Mouse (Mus musculus) testis, adult 2 months (tissue): Measurements from ENCODE around the gene Gm20388.

ENCODE experiments used
- CTCF ChIP-seq: fragments of 200-500 bp; IDR thresholded peaks from 2 replicates; pipeline ENCODE4 v1.5.1; 2012; ENCODE audit warnings: low read depth, mild to moderate bottlenecking, inconsistent platforms, low read length, moderate library complexity; ENCODE audit not compliant: control insufficient read depth, insufficient read depth, insufficient replicate concordance
- POLR2A ChIP-seq: fragments of 200-500 bp; IDR thresholded peaks from 2 replicates; pipeline ENCODE4 v1.6.1; 2012; ENCODE audit warnings: low read depth, mild to moderate bottlenecking, inconsistent platforms, low read length, moderate library complexity; ENCODE audit not compliant: control insufficient read depth

DNA sequence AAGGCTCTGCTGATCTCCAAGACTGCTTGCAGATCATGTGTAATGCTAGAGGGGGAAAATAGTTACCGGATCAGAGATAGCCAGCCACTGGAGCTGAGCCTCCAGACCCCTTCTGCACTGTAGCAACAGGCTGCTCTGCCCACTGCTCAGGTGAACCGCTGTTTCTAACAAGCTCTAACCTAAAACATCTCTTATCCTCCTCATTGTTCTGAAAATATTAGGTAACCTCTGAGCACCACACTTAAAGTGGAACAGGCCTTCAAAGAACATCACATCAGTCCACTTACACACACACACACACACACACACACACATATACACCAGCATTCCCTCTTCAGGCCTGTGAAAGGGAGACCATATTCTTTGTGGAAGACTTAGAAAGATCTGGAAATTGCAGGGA, 1921.4 kb downstream of the Gm20388 start:
- TF ChIP-seq CTCF: no peak
- no peak for TF ChIP-seq POLR2A
